Mouse (Mus musculus) embryonic facial prominence, embryonic 14.5 days (tissue): ENCODE measurements around the gene Pde4dip. TPM values are rescaled to one million over a fixed set of nuclear protein-coding genes. Genes with fewer than 3 reads are reported as not detected.
A peak's percentile ranks its signal among the peaks of the same experiment; 100 is the strongest.

Experiments used
- ATAC-seq: fragments of 200-750 bp; cut with Nextera tagmentation; 2 replicates; pipeline ENCODE4 v1.8.0; 2017; ENCODE audit warnings: low read depth, moderate number of reproducible peaks, moderate TSS enrichment
- DNase-seq: peaks from one replicate; pipeline ENCODE4 v3.0.0-alpha.2; 2015; ENCODE audit warnings: low spot score
- H3K27ac ChIP-seq: fragments of 300-500 bp; sonication (generic); replicated peaks from 2 replicates; pipeline ENCODE4 v1.5.1; 2014; ENCODE audit warnings: low read depth, mild to moderate bottlenecking, low read length, moderate library complexity
- H3K27me3 ChIP-seq: fragments of 300-500 bp; sonication (generic); replicated peaks from 2 replicates; pipeline ENCODE4 v1.6.1; 2014; ENCODE audit warnings: low read length; ENCODE audit not compliant: control insufficient read depth, insufficient read depth
- H3K36me3 ChIP-seq: fragments of 300-500 bp; sonication (generic); 2 replicates; pipeline ENCODE4 v1.6.1; 2014; ENCODE audit warnings: low read length, mixed read lengths; ENCODE audit not compliant: control insufficient read depth, insufficient read depth
- H3K4me1 ChIP-seq: fragments of 300-500 bp; sonication (generic); 2 replicates; pipeline ENCODE4 v1.6.1; 2014; ENCODE audit warnings: antibody characterized with exemption, low read length; ENCODE audit not compliant: control insufficient read depth, insufficient read depth
- H3K4me2 ChIP-seq: fragments of 300-500 bp; sonication (generic); 2 replicates; pipeline ENCODE4 v1.6.1; 2014; ENCODE audit warnings: low read depth, mild to moderate bottlenecking, low read length, moderate library complexity, mixed read lengths
- H3K4me3 ChIP-seq: fragments of 300-500 bp; sonication (generic); 2 replicates; pipeline ENCODE4 v1.5.1; 2014; ENCODE audit warnings: low read depth, mild to moderate bottlenecking, low read length
- H3K9ac ChIP-seq: fragments of 300-500 bp; sonication (generic); 2 replicates; pipeline ENCODE4 v1.6.1; 2014; ENCODE audit warnings: low read depth, mild to moderate bottlenecking, low read length, moderate library complexity, mixed read lengths
- H3K9me3 ChIP-seq: fragments of 300-500 bp; sonication (generic); 2 replicates; pipeline ENCODE4 v1.6.1; 2016; ENCODE audit warnings: low read length; ENCODE audit not compliant: control insufficient read depth
- WGBS: fragments of 180-500 bp; shearing (Covaris S2); extraction: QIAGEN DNeasy Blood & Tissue Kit; methylation state at CpG from one replicate; pipeline ENCODE4 v1.1.7; 2014; 5-methylcytosine and 5-hydroxymethylcytosine counted together
- polyA plus RNA-seq: library from polyadenylated mRNA; unstranded; fragments of >200 nt; fragmentation: Nextera tagmentation; extraction: Ambion mirVana; gene quantifications from 2 replicates; pipeline ENCODE4 v1.2.1, GENCODE M21; 2014

Pde4dip gene
- polyA plus RNA-seq, 1 experiment from 2014 or later: 64.6 TPM

- WGBS: 86% methylated on average over 7 of the region's 7 CpGs
- no peaks in the 10 kb centered on the region for H3K4me1 ChIP-seq
- H3K4me3 ChIP-seq: no peak overlapping the region
- H3K9me3 ChIP-seq: no peaks in the 10 kb centered on the region
- H3K27me3 ChIP-seq: no peaks in the 10 kb centered on the region
- H3K36me3 ChIP-seq: peaks cover 53% of the 10 kb centered on the region
- H3K9ac ChIP-seq: no peak overlapping the region
- no peak overlapping the region for H3K4me2 ChIP-seq
- DNase-seq: no peak
- no peak overlapping the region for H3K27ac ChIP-seq
- ATAC-seq: no peak
Measured at GRCm38 (mm10) chr3:97911093-97911492, 22.6 kb upstream of the Pde4dip start.

DNA sequence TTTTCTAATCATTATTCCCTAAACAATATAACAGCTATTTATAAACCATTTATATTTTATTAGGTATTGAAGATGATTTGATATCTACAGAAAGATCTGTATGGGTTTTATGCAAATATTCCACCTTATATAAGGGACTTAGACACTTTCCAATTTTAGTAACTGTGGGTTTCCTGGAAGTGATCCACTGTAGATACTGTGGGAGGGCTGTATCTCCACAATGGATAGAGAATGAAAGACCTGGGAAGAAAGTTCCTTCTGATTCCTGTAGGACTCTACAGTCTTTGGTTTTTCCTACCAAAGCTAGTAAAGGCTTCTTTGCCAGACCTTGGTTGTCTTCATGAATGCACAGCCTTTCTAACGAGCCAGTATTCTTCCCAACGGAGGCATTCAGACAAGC is 21.2 kb upstream of the Pde4dip start:
- no peak for ATAC-seq

GRCm38 (mm10) chr3:97901586-97901985 is 13.1 kb upstream of the Pde4dip start:
- H3K9ac ChIP-seq: peak overlapping the region; percentile 97
- DNase-seq: no peak
- no peaks in the 10 kb centered on the region for H3K27me3 ChIP-seq
- WGBS: 19% methylated on average over 5 of the region's 5 CpGs
- H3K4me3 ChIP-seq: peak overlapping the region; percentile 90
- no peaks in the 10 kb centered on the region for H3K36me3 ChIP-seq
- H3K4me1 ChIP-seq: peaks cover 18% of the 10 kb centered on the region
- H3K27ac ChIP-seq: peak overlapping the region; percentile 65
- H3K9me3 ChIP-seq: no peaks in the 10 kb centered on the region
- ATAC-seq: no peak
- peak overlapping the region; percentile 77 for H3K4me2 ChIP-seq

More for the DNA sequence above, 21.2 kb upstream of the Pde4dip start:
- Histone ChIP-seq H3K4me2 (no peak overlapping the region), H3K9ac (no peak overlapping the region), H3K27ac (no peak overlapping the region), H3K4me3 (no peak overlapping the region), H3K9me3 (no peaks in the 10 kb centered on the region), H3K27me3 (no peaks in the 10 kb centered on the region), H3K4me1 (no peaks in the 10 kb centered on the region), H3K36me3 (peaks cover 40% of the 10 kb centered on the region)
- WGBS: 86% methylated on average over 2 of the region's 2 CpGs
- no peak for DNase-seq

GRCm38 (mm10) chr3:97900516-97901490 is 12.3 kb upstream of the Pde4dip start, which contains the start of gene Sec22b:
Gene Sec22b, plus strand, starts transcription at chr3:97901190.
- Histone ChIP-seq H3K27me3 (no peaks in the 10 kb centered on the region), H3K4me3 (peak within 1 kb of the TSS; percentile 90), H3K4me2 (peak within 1 kb of the TSS; percentile 77), H3K9ac (peak within 1 kb of the TSS; percentile 97), H3K27ac (peak within 1 kb of the TSS; percentile 65), H3K36me3 (no peaks in the 10 kb centered on the region), H3K9me3 (no peaks in the 10 kb centered on the region), H3K4me1 (peaks cover 18% of the 10 kb centered on the region)
- DNase-seq (peak; percentile 95), ATAC-seq (peak; percentile 91)
- 7% methylated on average over 35 of the region's 41 CpGs for WGBS

- H3K4me3 ChIP-seq: no peak overlapping the region
- DNase-seq (no peak), ATAC-seq (no peak)
- no peak overlapping the region for H3K9ac ChIP-seq
- no peaks in the 10 kb centered on the region for H3K27me3 ChIP-seq
- no peaks in the 10 kb centered on the region for H3K9me3 ChIP-seq
- H3K36me3 ChIP-seq: no peaks in the 10 kb centered on the region
- no peak overlapping the region for H3K27ac ChIP-seq
- 23% methylated on average over 3 of the region's 3 CpGs for WGBS
- H3K4me1 ChIP-seq: peaks cover 15% of the 10 kb centered on the region
- no peak overlapping the region for H3K4me2 ChIP-seq
Measured at GRCm38 (mm10) chr3:97898381-97898780, 9.9 kb upstream of the Pde4dip start.

- no peaks in the 10 kb centered on the region for H3K4me1 ChIP-seq
- DNase-seq (no peak), ATAC-seq (no peak)
- no peak overlapping the region for H3K4me3 ChIP-seq
- H3K9ac ChIP-seq: no peak overlapping the region
- H3K9me3 ChIP-seq: no peaks in the 10 kb centered on the region
- WGBS: 46% methylated on average over 6 of the region's 6 CpGs
- peaks cover 12% of the 10 kb centered on the region for H3K27me3 ChIP-seq
- H3K4me2 ChIP-seq: no peak overlapping the region
- H3K27ac ChIP-seq: no peak overlapping the region
- no peaks in the 10 kb centered on the region for H3K36me3 ChIP-seq
Measured at GRCm38 (mm10) chr3:97894695-97895094, 6.2 kb upstream of the Pde4dip start.

GRCm38 (mm10) chr3:97890205-97890604 is 1.7 kb upstream of the Pde4dip start:
- no peak for ATAC-seq
- DNase-seq: no peak
- no peaks in the 10 kb centered on the region for H3K9me3 ChIP-seq
- H3K27ac ChIP-seq: no peak overlapping the region
- H3K4me1 ChIP-seq: 0 out of 2 replicates have a peak, but pooled peaks cover 5% of the 10 kb centered on the region
- 66% methylated on average over 6 of the region's 6 CpGs for WGBS
- peaks cover 33% of the 10 kb centered on the region for H3K27me3 ChIP-seq
- H3K4me3 ChIP-seq: no peak overlapping the region
- H3K36me3 ChIP-seq: no peaks in the 10 kb centered on the region
- H3K9ac ChIP-seq: no peak overlapping the region
- no peak overlapping the region for H3K4me2 ChIP-seq

DNA sequence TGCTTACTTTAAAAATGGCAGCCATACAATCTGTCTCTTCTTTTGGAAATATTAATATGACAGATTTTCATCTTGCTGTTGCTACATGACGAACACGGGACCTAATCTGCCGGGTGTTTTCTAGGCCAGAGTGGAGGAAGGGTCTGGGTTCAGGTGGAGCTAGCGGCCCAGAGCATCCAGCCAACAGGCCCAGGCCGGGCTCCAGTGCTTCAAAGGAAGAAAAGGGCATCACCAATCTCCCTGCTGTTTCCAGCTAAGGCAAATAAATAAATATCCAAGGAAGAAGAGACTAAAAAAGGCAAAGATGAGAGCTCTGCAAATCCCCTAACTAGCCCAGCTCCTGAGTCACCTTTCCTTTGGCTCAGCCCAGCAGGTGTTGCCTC is 731 bp downstream of the Pde4dip start:
- Histone ChIP-seq H3K27me3 (peaks cover 33% of the 10 kb centered on the region), H3K36me3 (no peaks in the 10 kb centered on the region), H3K4me2 (peak overlapping the region; percentile 88), H3K4me3 (peak overlapping the region; percentile 48), H3K27ac (no peak overlapping the region), H3K9ac (no peak overlapping the region; the same call in 1 of the 2 replicates), H3K4me1 (0 out of 2 replicates have a peak, but pooled peaks cover 5% of the 10 kb centered on the region), H3K9me3 (no peaks in the 10 kb centered on the region)
- no peak for DNase-seq
- ATAC-seq: no peak
- WGBS: 63% methylated on average over 5 of the region's 5 CpGs
